Mouse (Mus musculus) embryonic facial prominence, embryonic 11.5 days (tissue): ENCODE measurements around the gene Ninl. TPM values are rescaled to one million over a fixed set of nuclear protein-coding genes. Genes with fewer than 3 reads are reported as not detected.
A peak's percentile ranks its signal among the peaks of the same experiment; 100 is the strongest.

Source experiments
- ATAC-seq: fragments of 200-750 bp; cut with Nextera tagmentation; replicated peaks from 2 replicates; pipeline ENCODE4 v1.8.0; 2017; ENCODE audit warnings: low read depth; ENCODE audit not compliant: insufficient number of reproducible peaks, low FRiP score, low TSS enrichment
- DNase-seq: peaks from one replicate; pipeline ENCODE4 v3.0.0-alpha.2; 2015; ENCODE audit warnings: low spot score
- H3K27ac ChIP-seq: fragments of 300-500 bp; sonication (generic); replicated peaks from 2 replicates; pipeline ENCODE4 v1.5.1; 2014; ENCODE audit warnings: mild to moderate bottlenecking, low read depth, low read length, control low read depth
- H3K27me3 ChIP-seq: fragments of 300-500 bp; sonication (generic); 2 replicates; pipeline ENCODE4 v1.6.1; 2014; ENCODE audit warnings: mild to moderate bottlenecking, low read length, moderate library complexity, mixed read lengths; ENCODE audit not compliant: control insufficient read depth, insufficient read depth
- H3K36me3 ChIP-seq: fragments of 300-500 bp; sonication (generic); replicated peaks from 2 replicates; pipeline ENCODE4 v1.6.1; 2014; ENCODE audit warnings: low read depth, mild to moderate bottlenecking, low read length, moderate library complexity, mixed read lengths; ENCODE audit not compliant: control insufficient read depth, insufficient read depth
- H3K4me1 ChIP-seq: fragments of 300-500 bp; sonication (generic); 2 replicates; pipeline ENCODE4 v1.6.1; 2014; ENCODE audit warnings: low read length, mixed read lengths; ENCODE audit not compliant: control insufficient read depth, insufficient read depth
- H3K4me2 ChIP-seq: fragments of 300-500 bp; sonication (generic); 2 replicates; pipeline ENCODE4 v1.6.1; 2014; ENCODE audit warnings: low read depth, mild to moderate bottlenecking, control low read depth, low read length, moderate library complexity
- H3K4me3 ChIP-seq: fragments of 300-500 bp; sonication (generic); 2 replicates; pipeline ENCODE4 v1.5.1; 2014; ENCODE audit warnings: low read depth, low read length, control low read depth
- H3K9ac ChIP-seq: fragments of 300-500 bp; sonication (generic); replicated peaks from 2 replicates; pipeline ENCODE4 v1.6.1; 2014; ENCODE audit warnings: mild to moderate bottlenecking, control low read depth, low read length
- H3K9me3 ChIP-seq: fragments of 300-500 bp; sonication (generic); replicated peaks from 2 replicates; pipeline ENCODE4 v1.6.1; 2016; ENCODE audit warnings: mild to moderate bottlenecking, low read length, inconsistent platforms, mixed read lengths; ENCODE audit not compliant: control insufficient read depth
- WGBS: fragments of 180-500 bp; shearing (Covaris S2); extraction: QIAGEN DNeasy Blood & Tissue Kit; methylation state at CpG from one replicate; pipeline ENCODE4 v1.1.7; 2014; 5-methylcytosine and 5-hydroxymethylcytosine counted together
- polyA plus RNA-seq: library from polyadenylated mRNA; unstranded; fragments of >200 nt; fragmentation: Nextera tagmentation; extraction: Ambion mirVana; gene quantifications from 2 replicates; pipeline ENCODE4 v1.2.1, GENCODE M21; 2014

Ninl gene
- polyA plus RNA-seq, 1 experiment from 2014 or later, result 9.0 TPM

DNA sequence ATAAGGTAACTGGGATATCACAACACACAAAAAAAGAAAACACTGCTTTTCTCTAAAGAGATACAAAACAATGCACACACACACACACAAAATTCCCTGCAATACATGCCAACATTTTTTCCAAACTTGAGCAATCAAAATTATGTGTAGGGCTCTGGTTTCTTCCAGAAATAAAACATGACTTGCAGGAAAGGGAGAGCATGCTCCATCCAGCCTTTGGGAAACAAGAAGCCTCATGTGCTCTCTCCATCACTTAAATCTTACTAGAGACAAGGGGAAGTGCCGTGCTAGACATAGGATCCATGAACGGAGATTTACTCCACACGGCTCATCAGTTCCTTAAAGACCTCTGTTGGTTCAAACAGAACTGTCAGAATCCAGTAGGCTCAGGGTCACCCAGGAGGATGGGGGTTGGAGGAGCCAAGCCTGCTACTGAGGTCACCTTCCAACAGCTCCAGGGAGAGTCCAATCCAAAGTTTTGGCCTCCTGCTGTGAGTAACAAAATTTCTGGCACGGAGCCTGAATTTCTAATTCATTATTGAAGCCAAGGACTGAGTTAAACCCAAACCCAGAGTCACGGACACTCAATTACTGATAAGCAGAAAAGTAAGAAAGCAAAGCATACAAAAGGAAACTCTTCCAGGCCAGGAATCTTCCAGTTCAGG lies 32.8 kb downstream of the Ninl start:
- Histone ChIP-seq H3K36me3 (no peaks in the 10 kb centered on the region), H3K9me3 (no peaks in the 10 kb centered on the region), H3K27ac (no peak overlapping the region), H3K4me1 (no peaks in the 10 kb centered on the region), H3K27me3 (no peaks in the 10 kb centered on the region), H3K9ac (no peak overlapping the region), H3K4me2 (no peak overlapping the region), H3K4me3 (no peak overlapping the region)
- 78% methylated on average over 5 of the region's 5 CpGs for WGBS
- ATAC-seq, result no peak
- no peak for DNase-seq

- DNase-seq, result no peak
- Histone ChIP-seq H3K9me3 (no peaks in the 10 kb centered on the region), H3K4me3 (no peak overlapping the region), H3K27me3 (no peaks in the 10 kb centered on the region), H3K27ac (no peak overlapping the region), H3K4me1 (no peaks in the 10 kb centered on the region), H3K36me3 (no peaks in the 10 kb centered on the region), H3K9ac (no peak overlapping the region), H3K4me2 (no peak overlapping the region)
- ATAC-seq, result no peak
- WGBS, result 94% methylated on average over 10 of the region's 10 CpGs
Observed at GRCm38 (mm10) chr2:151004390-151004789, 34.8 kb downstream of the Ninl start.

GRCm38 (mm10) chr2:151003796-151004195 lies 35.4 kb downstream of the Ninl start:
- DNase-seq (no peak), ATAC-seq (no peak)
- no peaks in the 10 kb centered on the region for H3K36me3 ChIP-seq
- H3K9ac ChIP-seq, result no peak overlapping the region
- no peak overlapping the region for H3K4me2 ChIP-seq
- no peak overlapping the region for H3K4me3 ChIP-seq
- no peaks in the 10 kb centered on the region for H3K9me3 ChIP-seq
- H3K27ac ChIP-seq, result no peak overlapping the region
- no peaks in the 10 kb centered on the region for H3K4me1 ChIP-seq
- H3K27me3 ChIP-seq, result no peaks in the 10 kb centered on the region
- 80% methylated on average over 6 of the region's 6 CpGs for WGBS

DNA sequence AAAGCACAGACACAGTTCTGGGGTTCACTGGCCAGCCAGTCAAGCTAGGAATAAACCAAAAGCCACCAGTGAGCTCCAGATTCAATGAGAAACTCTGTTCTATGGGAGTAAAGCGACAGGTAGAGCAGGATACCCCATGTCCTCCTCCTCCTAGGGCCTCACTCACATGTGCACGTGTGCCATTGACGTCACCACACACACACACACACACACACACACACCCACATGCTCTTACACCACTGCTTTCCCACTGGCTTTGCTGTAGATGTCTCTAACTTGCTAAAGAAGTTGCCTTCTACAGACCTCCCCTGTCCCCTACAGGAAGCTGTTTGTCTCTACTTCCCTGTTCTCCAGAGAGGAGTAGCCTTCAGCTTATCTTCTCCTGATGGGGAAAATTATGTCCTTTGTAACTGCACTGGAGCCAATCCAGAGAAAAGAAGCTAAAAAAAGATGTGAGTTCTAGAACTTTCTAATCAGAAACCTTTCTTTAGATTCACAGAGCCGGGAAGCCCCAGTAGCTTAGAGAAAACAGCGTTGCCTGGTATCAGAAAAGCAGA lies 37.5 kb downstream of the Ninl start:
- Histone ChIP-seq H3K36me3 (no peaks in the 10 kb centered on the region), H3K4me3 (no peak overlapping the region), H3K27ac (no peak overlapping the region), H3K9me3 (no peaks in the 10 kb centered on the region), H3K27me3 (no peaks in the 10 kb centered on the region), H3K9ac (no peak overlapping the region), H3K4me2 (no peak overlapping the region), H3K4me1 (no peaks in the 10 kb centered on the region)
- DNase-seq (no peak), ATAC-seq (no peak)
- 87% methylated on average over 5 of the region's 5 CpGs for WGBS

- Histone ChIP-seq H3K36me3 (no peaks in the 10 kb centered on the region), H3K4me3 (no peak overlapping the region), H3K9ac (no peak overlapping the region), H3K4me2 (no peak overlapping the region), H3K4me1 (no peaks in the 10 kb centered on the region), H3K9me3 (no peaks in the 10 kb centered on the region), H3K27me3 (no peaks in the 10 kb centered on the region), H3K27ac (no peak overlapping the region)
- 44% methylated on average over 7 of the region's 7 CpGs for WGBS
- 0 out of 2 replicates have a peak, but pooled peaks have one; percentile 68 for ATAC-seq
- peak; percentile 65 for DNase-seq
Observed at GRCm38 (mm10) chr2:151000402-151001178, 38.6 kb downstream of the Ninl start.

DNA sequence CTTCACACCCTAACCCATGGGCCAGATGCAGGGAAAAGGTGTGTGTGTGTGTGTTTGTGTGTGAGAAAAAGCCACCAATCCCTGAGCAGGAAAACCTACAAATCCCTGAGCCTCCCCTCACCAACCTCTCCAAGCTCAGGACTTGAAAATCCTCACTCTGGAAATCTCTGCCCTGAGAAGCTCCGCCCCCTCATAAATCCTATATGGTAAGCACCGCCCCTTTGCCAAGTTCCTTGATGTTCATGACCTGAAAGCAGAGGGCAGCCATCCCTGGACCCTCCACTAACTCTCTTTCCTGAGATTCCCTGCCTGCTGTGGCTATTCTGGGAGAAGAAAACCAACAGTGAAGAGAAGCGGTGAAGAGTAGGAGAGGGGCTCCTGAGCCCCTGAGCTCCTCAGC lies 40.2 kb downstream of the Ninl start:
- H3K4me1 ChIP-seq, result no peaks in the 10 kb centered on the region
- DNase-seq, result no peak
- no peak overlapping the region for H3K4me3 ChIP-seq
- H3K27ac ChIP-seq, result no peak overlapping the region
- WGBS, result 58% methylated on average over 3 of the region's 3 CpGs
- H3K9ac ChIP-seq, result no peak overlapping the region
- no peak overlapping the region for H3K4me2 ChIP-seq
- no peaks in the 10 kb centered on the region for H3K36me3 ChIP-seq
- H3K9me3 ChIP-seq, result no peaks in the 10 kb centered on the region
- no peak for ATAC-seq
- no peaks in the 10 kb centered on the region for H3K27me3 ChIP-seq

- H3K27ac ChIP-seq, result no peak overlapping the region
- 71% methylated on average over 5 of the region's 5 CpGs for WGBS
- DNase-seq, result no peak
- H3K9me3 ChIP-seq, result no peaks in the 10 kb centered on the region
- no peak overlapping the region for H3K9ac ChIP-seq
- H3K4me2 ChIP-seq, result no peak overlapping the region
- H3K27me3 ChIP-seq, result no peaks in the 10 kb centered on the region
- ATAC-seq, result no peak
- no peaks in the 10 kb centered on the region for H3K4me1 ChIP-seq
- no peaks in the 10 kb centered on the region for H3K36me3 ChIP-seq
- H3K4me3 ChIP-seq, result no peak overlapping the region
Observed at GRCm38 (mm10) chr2:150997618-150998017, 41.6 kb downstream of the Ninl start.

DNA sequence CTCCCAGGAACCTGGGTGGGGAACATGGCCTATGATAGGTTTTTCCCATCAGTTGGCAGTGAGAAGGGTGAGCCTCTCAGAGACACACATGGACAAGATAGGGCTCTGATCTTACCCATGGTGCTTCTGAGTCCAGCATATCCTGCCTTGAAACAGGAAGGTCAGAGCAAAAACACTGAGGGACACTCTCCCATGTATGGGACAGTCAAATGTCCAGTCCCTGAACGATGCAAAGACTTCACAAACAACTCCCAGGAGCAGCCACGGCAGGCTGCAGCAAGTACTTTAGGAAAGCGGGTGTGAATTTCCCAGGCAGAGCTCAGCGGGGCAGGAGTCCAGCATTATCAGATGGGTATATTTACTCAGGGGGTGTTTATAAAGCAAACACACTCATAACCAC lies 43.9 kb downstream of the Ninl start:
- no peak for DNase-seq
- WGBS, result 83% methylated on average over 4 of the region's 4 CpGs

More for the DNA sequence above, 43.9 kb downstream of the Ninl start:
- H3K9me3 ChIP-seq, result no peaks in the 10 kb centered on the region
- no peaks in the 10 kb centered on the region for H3K36me3 ChIP-seq
- no peak overlapping the region for H3K4me3 ChIP-seq
- no peaks in the 10 kb centered on the region for H3K27me3 ChIP-seq
- no peak for ATAC-seq
- H3K4me2 ChIP-seq, result no peak overlapping the region
- H3K4me1 ChIP-seq, result no peaks in the 10 kb centered on the region
- no peak overlapping the region for H3K9ac ChIP-seq
- no peak overlapping the region for H3K27ac ChIP-seq
